Mouse (Mus musculus) kidney, postnatal 10 days (tissue): ENCODE measurements around the gene Ston2.

Experiments used
- DNase-seq: peaks from one replicate; pipeline ENCODE4 v3.0.0; 2021; ENCODE audit warnings: mixed read lengths

The Ston2 gene

GRCm38 (mm10) chr12:91654399-91655122, 133.6 kb downstream of the Ston2 start:
- DNase-seq: peak; percentile 49

- no peak for DNase-seq
Measured at GRCm38 (mm10) chr12:91648426-91648825, 139.8 kb downstream of the Ston2 start.

- DNase-seq: no peak
Measured at GRCm38 (mm10) chr12:91645361-91646123, 142.6 kb downstream of the Ston2 start.

GRCm38 (mm10) chr12:91643221-91643620, 145.0 kb downstream of the Ston2 start:
- no peak for DNase-seq

- DNase-seq: no peak
Measured at GRCm38 (mm10) chr12:91642426-91643093, 145.6 kb downstream of the Ston2 start.

GRCm38 (mm10) chr12:91641631-91642141, 146.5 kb downstream of the Ston2 start:
- peak; percentile 45 for DNase-seq

- no peak for DNase-seq
Measured at GRCm38 (mm10) chr12:91641133-91641532, 147.1 kb downstream of the Ston2 start.

- peak; percentile 82 for DNase-seq
Measured at GRCm38 (mm10) chr12:91640712-91641111, 147.5 kb downstream of the Ston2 start.

- DNase-seq: peak; percentile 33
Measured at GRCm38 (mm10) chr12:91638351-91638750, 149.8 kb downstream of the Ston2 start.

GRCm38 (mm10) chr12:91637136-91637909, 150.9 kb downstream of the Ston2 start:
- no peak for DNase-seq

GRCm38 (mm10) chr12:91626482-91626881, 161.7 kb downstream of the Ston2 start:
- no peak for DNase-seq

GRCm38 (mm10) chr12:91625013-91625412, 163.2 kb downstream of the Ston2 start:
- peak; percentile 64 for DNase-seq

- peak; percentile 39 for DNase-seq
Measured at GRCm38 (mm10) chr12:91609425-91609824, 178.8 kb downstream of the Ston2 start.

- no peak for DNase-seq
Measured at GRCm38 (mm10) chr12:91607678-91608077, 180.5 kb downstream of the Ston2 start.

GRCm38 (mm10) chr12:91606651-91607050, 181.5 kb downstream of the Ston2 start:
- no peak for DNase-seq

- DNase-seq: no peak
Measured at GRCm38 (mm10) chr12:91604600-91604999, 183.6 kb downstream of the Ston2 start.

- no peak for DNase-seq
Measured at GRCm38 (mm10) chr12:91592128-91592527, 196.1 kb downstream of the Ston2 start.

GRCm38 (mm10) chr12:91591191-91591590, 197.0 kb downstream of the Ston2 start:
- no peak for DNase-seq

GRCm38 (mm10) chr12:91590716-91591115, 197.5 kb downstream of the Ston2 start:
- peak; percentile 27 for DNase-seq

GRCm38 (mm10) chr12:91589847-91590690, 198.1 kb downstream of the Ston2 start, which contains the start of gene Gtf2a1:
Gtf2a1 (minus strand) TSS chr12:91590487.
- DNase-seq: peak; percentile 98

GRCm38 (mm10) chr12:91589542-91589846, 198.7 kb downstream of the Ston2 start:
- DNase-seq: no peak
